Mouse (Mus musculus) stomach, embryonic 15.5 days (tissue): ENCODE results near the gene Mxi1. TPM values are rescaled to one million over a fixed set of nuclear protein-coding genes. Genes with fewer than 3 reads are reported as not detected.

Source experiments
- ATAC-seq: fragments of 200-750 bp; cut with Nextera tagmentation; 2 replicates; pipeline ENCODE4 v1.8.0; 2017; ENCODE audit warnings: low read depth, moderate number of reproducible peaks, moderate TSS enrichment; ENCODE audit not compliant: insufficient read depth, low FRiP score
- H3K27ac ChIP-seq: fragments of 300-500 bp; sonication (generic); 2 replicates; pipeline ENCODE4 v1.5.1; 2015; ENCODE audit warnings: mild to moderate bottlenecking, inconsistent platforms
- H3K27me3 ChIP-seq: fragments of 300-500 bp; sonication (generic); replicated peaks from 2 replicates; pipeline ENCODE4 v1.6.1; 2015; ENCODE audit warnings: inconsistent platforms
- H3K36me3 ChIP-seq: fragments of 300-500 bp; sonication (generic); 2 replicates; pipeline ENCODE4 v1.6.1; 2015; ENCODE audit warnings: inconsistent platforms
- H3K4me1 ChIP-seq: fragments of 300-500 bp; sonication (generic); 2 replicates; pipeline ENCODE4 v1.6.1; 2015; ENCODE audit warnings: inconsistent platforms
- H3K4me2 ChIP-seq: fragments of 300-500 bp; sonication (generic); 2 replicates; pipeline ENCODE4 v1.6.1; 2015; ENCODE audit warnings: mild to moderate bottlenecking, inconsistent platforms
- H3K4me3 ChIP-seq: fragments of 300-500 bp; sonication (generic); replicated peaks from 2 replicates; pipeline ENCODE4 v1.5.1; 2015; ENCODE audit warnings: inconsistent platforms
- H3K9ac ChIP-seq: fragments of 300-500 bp; sonication (generic); 2 replicates; pipeline ENCODE4 v1.6.1; 2015; ENCODE audit warnings: inconsistent platforms
- H3K9me3 ChIP-seq: fragments of 300-500 bp; sonication (generic); 2 replicates; pipeline ENCODE4 v1.6.1; 2016; ENCODE audit warnings: inconsistent platforms
- WGBS: fragments of 180-500 bp; shearing (Covaris S2); methylation state at CpG from one replicate; pipeline ENCODE4 v1.1.7; 2015; 5-methylcytosine and 5-hydroxymethylcytosine counted together
- polyA plus RNA-seq: library from polyadenylated mRNA; unstranded; fragments of >200 nt; fragmentation: Nextera tagmentation; extraction: Ambion mirVana; gene quantifications from 2 replicates; pipeline ENCODE4 v1.2.1, GENCODE M21; 2015

The Mxi1 gene
- 36.1 and 37.8 TPM in 2 replicates for polyA plus RNA-seq

GRCm38 (mm10) chr19:53310348-53310747 is at the start of gene Mxi1:
Gene Mxi1, plus strand, starts transcription at chr19:53310518.
- H3K36me3 ChIP-seq: no peaks in the 10 kb centered on the region
- H3K9me3 ChIP-seq: no peaks in the 10 kb centered on the region
- peak within 1 kb of the TSS; percentile 65 for H3K9ac ChIP-seq
- peak within 1 kb of the TSS; percentile 98 for H3K27ac ChIP-seq
- 0% methylated on average over 38 of the region's 38 CpGs for WGBS
- peak within 1 kb of the TSS; percentile 89 for H3K4me3 ChIP-seq
- peak within 1 kb of the TSS; percentile 91 for H3K4me2 ChIP-seq
- peaks cover 16% of the 10 kb centered on the region for H3K4me1 ChIP-seq
- ATAC-seq: peak; percentile 71
- H3K27me3 ChIP-seq: no peaks in the 10 kb centered on the region

- H3K4me3 ChIP-seq: no peak overlapping the region
- 93% methylated on average over 4 of the region's 4 CpGs for WGBS
- H3K9me3 ChIP-seq: no peaks in the 10 kb centered on the region
- ATAC-seq: no peak
- no peaks in the 10 kb centered on the region for H3K36me3 ChIP-seq
- 0 out of 2 replicates have a peak, but pooled peaks cover 7% of the 10 kb centered on the region for H3K4me1 ChIP-seq
- H3K9ac ChIP-seq: no peak overlapping the region
- H3K27me3 ChIP-seq: no peaks in the 10 kb centered on the region
- H3K27ac ChIP-seq: no peak overlapping the region
- H3K4me2 ChIP-seq: no peak overlapping the region
Observed at GRCm38 (mm10) chr19:53260828-53261227, 49.5 kb upstream of the Mxi1 start.

DNA sequence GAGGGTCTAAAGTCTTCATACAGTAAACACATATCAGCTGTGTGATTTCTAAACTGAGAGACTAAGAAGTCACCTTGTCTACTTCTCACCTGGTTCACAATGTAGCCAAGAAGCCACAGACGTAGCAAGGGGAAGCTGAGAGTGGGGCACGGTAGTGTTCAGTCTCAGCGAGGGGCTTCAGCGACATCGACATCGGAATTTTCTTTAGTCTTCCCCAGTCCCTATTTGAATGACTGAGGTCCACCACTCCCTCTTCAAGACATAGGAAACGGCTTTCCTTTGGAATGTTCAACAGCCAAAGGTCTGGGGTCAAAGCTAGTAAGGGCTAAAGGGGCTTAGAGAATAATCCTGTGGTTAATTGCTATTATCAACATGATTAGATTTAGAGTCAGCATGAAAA is 48.3 kb upstream of the Mxi1 start:
- H3K27ac ChIP-seq: no peak overlapping the region
- no peak for ATAC-seq
- no peak overlapping the region for H3K4me2 ChIP-seq
- no peak overlapping the region for H3K9ac ChIP-seq
- H3K27me3 ChIP-seq: no peaks in the 10 kb centered on the region
- no peaks in the 10 kb centered on the region for H3K9me3 ChIP-seq
- 0 out of 2 replicates have a peak, but pooled peaks cover 7% of the 10 kb centered on the region for H3K4me1 ChIP-seq
- 80% methylated on average over 7 of the region's 7 CpGs for WGBS
- H3K36me3 ChIP-seq: no peaks in the 10 kb centered on the region
- H3K4me3 ChIP-seq: no peak overlapping the region

DNA sequence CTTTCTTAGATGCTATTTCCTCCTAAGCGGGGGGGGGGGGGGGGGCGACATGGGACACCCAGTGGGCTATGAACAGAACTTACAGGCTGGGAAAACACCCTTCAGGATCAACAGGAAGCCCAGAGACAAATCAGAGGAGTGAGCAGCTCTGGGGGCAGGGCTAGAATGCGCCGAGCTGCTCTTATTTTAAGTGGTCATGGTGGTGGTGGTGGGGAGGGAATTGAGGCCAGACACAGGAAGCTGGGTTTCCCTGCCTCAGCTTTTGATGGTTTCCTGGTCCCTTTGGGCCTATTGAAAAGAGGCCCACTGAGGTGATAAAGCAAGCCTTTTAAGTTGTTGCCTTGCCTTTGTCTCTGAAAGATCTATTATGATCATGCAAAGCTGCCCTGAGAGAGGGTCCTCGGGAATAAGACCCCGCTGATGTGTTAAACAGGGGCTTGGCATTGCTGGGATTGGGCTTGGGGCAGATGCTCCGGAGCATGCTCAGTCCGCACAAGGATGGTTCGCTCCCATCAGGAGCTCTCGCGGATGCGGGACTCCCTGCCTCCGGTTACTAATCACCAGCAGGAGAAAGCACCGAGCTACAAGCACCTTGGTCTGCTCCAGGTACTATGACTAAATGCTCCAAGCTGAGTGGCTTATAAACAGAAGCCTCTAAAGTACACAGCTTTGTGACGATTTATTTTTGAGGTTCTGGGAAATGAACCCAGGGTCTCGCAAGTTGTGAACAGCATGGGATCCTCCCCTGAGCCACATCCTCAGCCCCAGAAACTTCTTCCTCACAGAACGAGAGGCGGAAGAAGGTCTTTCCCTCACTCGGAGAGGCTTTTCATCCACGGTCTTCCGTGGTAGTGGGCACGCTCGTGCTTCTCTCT is 46.2 kb upstream of the Mxi1 start:
- Histone ChIP-seq H3K27ac (no peak overlapping the region), H3K36me3 (no peaks in the 10 kb centered on the region), H3K27me3 (no peaks in the 10 kb centered on the region), H3K4me1 (0 out of 2 replicates have a peak, but pooled peaks cover 7% of the 10 kb centered on the region), H3K4me3 (no peak overlapping the region), H3K4me2 (no peak overlapping the region), H3K9ac (no peak overlapping the region), H3K9me3 (no peaks in the 10 kb centered on the region)
- WGBS: 42% methylated on average over 23 of the region's 23 CpGs
- no peak for ATAC-seq

- no peaks in the 10 kb centered on the region for H3K27me3 ChIP-seq
- H3K4me2 ChIP-seq: no peak overlapping the region
- 0 out of 2 replicates have a peak, but pooled peaks cover 7% of the 10 kb centered on the region for H3K4me1 ChIP-seq
- no peak overlapping the region for H3K4me3 ChIP-seq
- 48% methylated on average over 12 of the region's 12 CpGs for whole genome bisulfite sequencing
- no peaks in the 10 kb centered on the region for H3K36me3 ChIP-seq
- no peaks in the 10 kb centered on the region for H3K9me3 ChIP-seq
- no peak for ATAC-seq
- no peak overlapping the region for H3K27ac ChIP-seq
- no peak overlapping the region for H3K9ac ChIP-seq
Observed at GRCm38 (mm10) chr19:53264821-53265727, 45.2 kb upstream of the Mxi1 start.

DNA sequence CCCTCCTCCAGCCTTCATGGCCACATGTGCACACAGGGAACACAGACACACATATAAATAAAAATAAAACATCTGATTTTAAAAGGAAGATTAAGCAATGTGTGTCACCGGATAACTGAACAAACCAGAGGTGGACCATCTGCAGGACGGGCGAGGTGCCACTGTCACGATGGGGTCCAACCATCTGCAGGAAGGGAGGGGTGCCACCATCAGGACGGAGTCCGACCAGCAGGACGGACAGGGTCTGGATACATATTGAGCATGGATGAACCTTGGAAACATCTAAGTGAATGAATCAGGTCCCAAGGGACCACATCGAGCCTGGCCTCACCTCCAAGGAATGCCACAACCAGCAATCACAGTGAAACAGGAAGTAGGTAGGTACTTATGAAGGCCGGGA is 43.0 kb upstream of the Mxi1 start:
- H3K9ac ChIP-seq: no peak overlapping the region
- 90% methylated on average over 9 of the region's 9 CpGs for WGBS
- no peaks in the 10 kb centered on the region for H3K9me3 ChIP-seq
- H3K4me2 ChIP-seq: no peak overlapping the region
- ATAC-seq: no peak
- no peak overlapping the region for H3K4me3 ChIP-seq
- no peaks in the 10 kb centered on the region for H3K36me3 ChIP-seq
- 0 out of 2 replicates have a peak, but pooled peaks cover 7% of the 10 kb centered on the region for H3K4me1 ChIP-seq
- H3K27ac ChIP-seq: no peak overlapping the region
- H3K27me3 ChIP-seq: no peaks in the 10 kb centered on the region

GRCm38 (mm10) chr19:53273055-53273722 is 37.1 kb upstream of the Mxi1 start:
- Histone ChIP-seq H3K27ac (no peak overlapping the region), H3K4me1 (no peaks in the 10 kb centered on the region), H3K9ac (no peak overlapping the region), H3K27me3 (no peaks in the 10 kb centered on the region), H3K36me3 (no peaks in the 10 kb centered on the region), H3K9me3 (no peaks in the 10 kb centered on the region), H3K4me3 (no peak overlapping the region), H3K4me2 (no peak overlapping the region)
- no peak for ATAC-seq
- 79% methylated on average over 17 of the region's 17 CpGs for WGBS

DNA sequence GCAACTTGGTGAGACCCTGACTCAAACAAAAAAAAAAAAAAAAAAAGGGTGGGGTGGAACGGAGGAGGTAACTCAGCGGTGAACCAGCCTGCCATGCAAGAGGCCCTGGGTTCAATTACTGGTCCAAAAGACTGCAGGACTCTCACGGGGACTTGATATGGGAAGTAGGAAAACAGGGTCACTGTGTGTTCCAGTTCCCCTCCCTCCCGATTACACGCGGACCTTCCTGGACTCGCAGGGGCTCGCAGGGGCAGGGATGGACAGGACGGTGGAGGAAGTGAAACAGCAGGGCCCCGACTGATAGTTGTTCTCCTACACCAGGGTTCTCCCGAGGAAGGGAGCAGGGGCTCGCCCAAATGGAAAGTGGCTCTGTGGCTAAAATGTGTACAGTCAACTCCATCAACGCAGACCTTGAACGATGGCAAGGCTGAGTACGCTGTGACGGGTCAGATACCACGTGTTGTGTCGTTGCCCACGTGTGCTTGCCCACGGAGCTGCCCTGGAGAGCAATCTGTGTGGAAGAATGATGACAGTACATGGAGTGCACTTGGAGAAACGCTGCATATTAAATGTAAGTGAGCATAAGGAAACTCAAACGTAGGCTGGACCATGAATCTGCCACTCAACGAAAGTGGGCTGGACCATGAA is 36.4 kb upstream of the Mxi1 start:
- Histone ChIP-seq H3K27me3 (no peaks in the 10 kb centered on the region), H3K4me1 (no peaks in the 10 kb centered on the region), H3K36me3 (no peaks in the 10 kb centered on the region), H3K9me3 (no peaks in the 10 kb centered on the region), H3K4me2 (no peak overlapping the region), H3K4me3 (no peak overlapping the region), H3K27ac (no peak overlapping the region), H3K9ac (no peak overlapping the region)
- ATAC-seq: no peak
- 85% methylated on average over 23 of the region's 23 CpGs for WGBS

DNA sequence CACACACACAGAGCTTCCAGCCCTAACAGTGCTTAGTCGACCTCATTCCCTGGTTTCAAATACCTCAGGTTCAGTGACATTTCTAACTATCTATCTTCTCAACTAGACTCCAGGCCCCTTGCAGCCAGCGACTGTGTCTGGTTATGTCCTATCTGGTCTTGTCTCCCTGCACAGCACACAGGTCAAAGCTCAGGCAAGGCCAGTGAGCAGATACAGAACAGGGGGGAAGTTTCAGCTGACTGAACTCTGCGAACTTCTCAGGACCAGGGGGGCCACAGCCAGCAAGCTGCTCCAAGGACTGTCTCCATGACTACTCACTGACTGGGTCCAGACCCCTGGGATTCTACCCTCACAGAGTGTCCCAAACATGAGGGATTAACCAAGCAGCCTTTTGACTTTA is 35.1 kb upstream of the Mxi1 start:
- Histone ChIP-seq H3K4me2 (no peak overlapping the region), H3K27ac (no peak overlapping the region), H3K27me3 (no peaks in the 10 kb centered on the region), H3K4me1 (no peaks in the 10 kb centered on the region), H3K9ac (no peak overlapping the region), H3K36me3 (no peaks in the 10 kb centered on the region), H3K9me3 (no peaks in the 10 kb centered on the region), H3K4me3 (no peak overlapping the region)
- 29% methylated on average over 3 of the region's 3 CpGs for WGBS
- no peak for ATAC-seq

- no peak overlapping the region for H3K4me3 ChIP-seq
- ATAC-seq: no peak
Observed at GRCm38 (mm10) chr19:53276902-53277707, 33.2 kb upstream of the Mxi1 start.

More at GRCm38 (mm10) chr19:53276902-53277707, 33.2 kb upstream of the Mxi1 start:
- H3K9ac ChIP-seq: no peak overlapping the region
- H3K9me3 ChIP-seq: no peaks in the 10 kb centered on the region
- H3K36me3 ChIP-seq: no peaks in the 10 kb centered on the region
- H3K4me2 ChIP-seq: peak overlapping the region; percentile 11; the same call in 1 of the 2 replicates
- no peaks in the 10 kb centered on the region for H3K4me1 ChIP-seq
- H3K27me3 ChIP-seq: no peaks in the 10 kb centered on the region
- 59% methylated on average over 19 of the region's 19 CpGs for WGBS
- H3K27ac ChIP-seq: no peak overlapping the region
